Mouse (Mus musculus): Measurements from ENCODE around the gene E130116L18Rik. TPM values are rescaled to one million over a fixed set of nuclear protein-coding genes. Genes with fewer than 3 reads are reported as not detected.
A peak's percentile ranks its signal among the peaks of the same experiment; 100 is the strongest.
"Not testable (repeated sequence)": the region's sequence is repeated elsewhere in the genome, so short reads cannot be mapped to it uniquely, and the experiment has no call there.

E130116L18Rik gene
- polyA plus RNA-seq, 1 experiment from 2014 or later = not detected

- Histone ChIP-seq H3K27me3 (ENCODE audit: control insufficient read depth, insufficient read depth, low read length) (no peaks in the 10 kb centered on the region), H3K27ac (replicated peaks; ENCODE audit: low read depth, low read length) (no peak overlapping the region), H3K4me2 (ENCODE audit: low read depth, severe bottlenecking) (no peak overlapping the region), H3K36me3 (ENCODE audit: control insufficient read depth, insufficient read depth, low read length) (peaks cover 2% of the 10 kb centered on the region; the same call in 1 of the 2 replicates), H3K4me1 (ENCODE audit: control insufficient read depth, insufficient read depth, low read length) (no peaks in the 10 kb centered on the region), H3K9me3 (ENCODE audit: control insufficient read depth, low read length) (no peaks in the 10 kb centered on the region), H3K9ac (ENCODE audit: low read length) (no peak overlapping the region), H3K4me3 (ENCODE audit: low read depth, low read length) (no peak overlapping the region)
- ATAC-seq (ENCODE audit: insufficient number of reproducible peaks, low FRiP score, low TSS enrichment, low read depth) (no peak), DNase-seq (ENCODE audit: low spot score) (no peak)
- 92% methylated on average over 3 of the region's 3 CpGs for WGBS
These were observed 24.1 kb upstream of the E130116L18Rik start for GRCm38 (mm10) chr5:25247036-25247435.

- Histone ChIP-seq H3K27ac (replicated peaks; ENCODE audit: low read depth, low read length) (no peak overlapping the region), H3K36me3 (ENCODE audit: control insufficient read depth, insufficient read depth, low read length) (no peaks in the 10 kb centered on the region), H3K4me1 (ENCODE audit: control insufficient read depth, insufficient read depth, low read length) (no peaks in the 10 kb centered on the region), H3K9ac (ENCODE audit: low read length) (no peak overlapping the region), H3K9me3 (ENCODE audit: control insufficient read depth, low read length) (no peaks in the 10 kb centered on the region), H3K4me3 (ENCODE audit: low read depth, low read length) (no peak overlapping the region), H3K27me3 (ENCODE audit: control insufficient read depth, insufficient read depth, low read length) (no peaks in the 10 kb centered on the region), H3K4me2 (ENCODE audit: low read depth, severe bottlenecking) (no peak overlapping the region)
- ATAC-seq (ENCODE audit: insufficient number of reproducible peaks, low FRiP score, low TSS enrichment, low read depth) = no peak
- 79% methylated on average over 1 of the region's 1 CpGs for WGBS
- DNase-seq (ENCODE audit: low spot score) = no peak
These were observed 23.5 kb upstream of the E130116L18Rik start for GRCm38 (mm10) chr5:25246473-25246865.

GRCm38 (mm10) chr5:25245806-25246472 lies 23.0 kb upstream of the E130116L18Rik start:
- Histone ChIP-seq H3K4me2 (ENCODE audit: low read depth, severe bottlenecking) (no peak overlapping the region), H3K27me3 (ENCODE audit: control insufficient read depth, insufficient read depth, low read length) (no peaks in the 10 kb centered on the region), H3K9ac (ENCODE audit: low read length) (no peak overlapping the region), H3K36me3 (ENCODE audit: control insufficient read depth, insufficient read depth, low read length) (no peaks in the 10 kb centered on the region), H3K4me1 (ENCODE audit: control insufficient read depth, insufficient read depth, low read length) (no peaks in the 10 kb centered on the region), H3K4me3 (ENCODE audit: low read depth, low read length) (no peak overlapping the region), H3K27ac (replicated peaks; ENCODE audit: low read depth, low read length) (no peak overlapping the region), H3K9me3 (ENCODE audit: control insufficient read depth, low read length) (no peaks in the 10 kb centered on the region)
- ATAC-seq (ENCODE audit: insufficient number of reproducible peaks, low FRiP score, low TSS enrichment, low read depth) (no peak), DNase-seq (ENCODE audit: low spot score) (no peak)
- WGBS = 87% methylated on average over 10 of the region's 10 CpGs

- H3K4me1 ChIP-seq (ENCODE audit: control insufficient read depth, insufficient read depth, low read length) = no peaks in the 10 kb centered on the region
- 85% methylated on average over 6 of the region's 6 CpGs for WGBS
- H3K9me3 ChIP-seq (ENCODE audit: control insufficient read depth, low read length) = no peaks in the 10 kb centered on the region
- H3K36me3 ChIP-seq (ENCODE audit: control insufficient read depth, insufficient read depth, low read length) = no peaks in the 10 kb centered on the region
- H3K27ac ChIP-seq (replicated peaks; ENCODE audit: low read depth, low read length) = no peak overlapping the region
- no peak for ATAC-seq (ENCODE audit: insufficient number of reproducible peaks, low FRiP score, low TSS enrichment, low read depth)
- H3K4me2 ChIP-seq (ENCODE audit: low read depth, severe bottlenecking) = no peak overlapping the region
- DNase-seq (ENCODE audit: low spot score) = no peak
- no peak overlapping the region for H3K4me3 ChIP-seq (ENCODE audit: low read depth, low read length)
- no peak overlapping the region for H3K9ac ChIP-seq (ENCODE audit: low read length)
- H3K27me3 ChIP-seq (ENCODE audit: control insufficient read depth, insufficient read depth, low read length) = no peaks in the 10 kb centered on the region
These were observed 20.1 kb upstream of the E130116L18Rik start for GRCm38 (mm10) chr5:25243101-25243500.

GRCm38 (mm10) chr5:25224377-25224776 lies 1.4 kb upstream of the E130116L18Rik start:
- not testable (repeated sequence) for H3K27me3 ChIP-seq (ENCODE audit: control insufficient read depth, insufficient read depth, low read length); H3K36me3 ChIP-seq (ENCODE audit: control insufficient read depth, insufficient read depth, low read length); H3K9ac ChIP-seq (ENCODE audit: low read length); ATAC-seq (ENCODE audit: insufficient number of reproducible peaks, low FRiP score, low TSS enrichment, low read depth); H3K4me1 ChIP-seq (ENCODE audit: control insufficient read depth, insufficient read depth, low read length); H3K27ac ChIP-seq (replicated peaks; ENCODE audit: low read depth, low read length); H3K4me2 ChIP-seq (ENCODE audit: low read depth, severe bottlenecking); DNase-seq (ENCODE audit: low spot score); H3K4me3 ChIP-seq (ENCODE audit: low read depth, low read length); H3K9me3 ChIP-seq (ENCODE audit: control insufficient read depth, low read length)
- WGBS = 90% methylated on average over 1 of the region's 1 CpGs

- no peaks in the 10 kb centered on the region for H3K9me3 ChIP-seq (ENCODE audit: control insufficient read depth, low read length)
- no peaks in the 10 kb centered on the region for H3K4me1 ChIP-seq (ENCODE audit: control insufficient read depth, insufficient read depth, low read length)
- H3K36me3 ChIP-seq (ENCODE audit: control insufficient read depth, insufficient read depth, low read length) = no peaks in the 10 kb centered on the region; the same call in 1 of the 2 replicates
- H3K4me3 ChIP-seq (ENCODE audit: low read depth, low read length) = peak within 1 kb of the TSS; percentile 57
- H3K27ac ChIP-seq (replicated peaks; ENCODE audit: low read depth, low read length) = 0 out of 2 replicates have a peak within 1 kb of the TSS, but pooled peaks have one; percentile 36
- no peak for ATAC-seq (ENCODE audit: insufficient number of reproducible peaks, low FRiP score, low TSS enrichment, low read depth)
- H3K9ac ChIP-seq (ENCODE audit: low read length) = peak within 1 kb of the TSS; percentile 87
- 87% methylated on average over 3 of the region's 3 CpGs for WGBS
- H3K4me2 ChIP-seq (ENCODE audit: low read depth, severe bottlenecking) = peak within 1 kb of the TSS; percentile 64
- no peak for DNase-seq (ENCODE audit: low spot score)
- H3K27me3 ChIP-seq (ENCODE audit: control insufficient read depth, insufficient read depth, low read length) = no peaks in the 10 kb centered on the region
These were observed 1.3 kb downstream of the E130116L18Rik start, which contains the start of gene Galnt11 for GRCm38 (mm10) chr5:25221604-25222003. Galnt11 (plus strand) TSS chr5:25221904.

- Histone ChIP-seq H3K9ac (ENCODE audit: low read length) (no peak overlapping the region), H3K9me3 (ENCODE audit: control insufficient read depth, low read length) (no peaks in the 10 kb centered on the region), H3K4me2 (ENCODE audit: low read depth, severe bottlenecking) (no peak overlapping the region), H3K27ac (replicated peaks; ENCODE audit: low read depth, low read length) (no peak overlapping the region), H3K27me3 (ENCODE audit: control insufficient read depth, insufficient read depth, low read length) (no peaks in the 10 kb centered on the region), H3K36me3 (ENCODE audit: control insufficient read depth, insufficient read depth, low read length) (no peaks in the 10 kb centered on the region), H3K4me3 (ENCODE audit: low read depth, low read length) (no peak overlapping the region), H3K4me1 (ENCODE audit: control insufficient read depth, insufficient read depth, low read length) (no peaks in the 10 kb centered on the region)
- WGBS = 83% methylated on average over 6 of the region's 6 CpGs
- DNase-seq (ENCODE audit: low spot score) = no peak
- ATAC-seq (ENCODE audit: insufficient number of reproducible peaks, low FRiP score, low TSS enrichment, low read depth) = no peak
These were observed 7.9 kb downstream of the E130116L18Rik start for GRCm38 (mm10) chr5:25215006-25215405.

- not testable (repeated sequence) for H3K4me1 ChIP-seq (ENCODE audit: control insufficient read depth, insufficient read depth, low read length); H3K27me3 ChIP-seq (ENCODE audit: control insufficient read depth, insufficient read depth, low read length)
These were observed 9.7 kb downstream of the E130116L18Rik start for GRCm38 (mm10) chr5:25213216-25213615.

GRCm38 (mm10) chr5:25211872-25212271 lies 11.1 kb downstream of the E130116L18Rik start:
- Histone ChIP-seq H3K4me3 (ENCODE audit: low read depth, low read length) (no peak overlapping the region), H3K9me3 (ENCODE audit: control insufficient read depth, low read length) (no peaks in the 10 kb centered on the region), H3K4me1 (ENCODE audit: control insufficient read depth, insufficient read depth, low read length) (no peaks in the 10 kb centered on the region), H3K36me3 (ENCODE audit: control insufficient read depth, insufficient read depth, low read length) (no peaks in the 10 kb centered on the region), H3K4me2 (ENCODE audit: low read depth, severe bottlenecking) (no peak overlapping the region), H3K9ac (ENCODE audit: low read length) (no peak overlapping the region), H3K27me3 (ENCODE audit: control insufficient read depth, insufficient read depth, low read length) (no peaks in the 10 kb centered on the region), H3K27ac (replicated peaks; ENCODE audit: low read depth, low read length) (no peak overlapping the region)
- DNase-seq (ENCODE audit: low spot score) (no peak), ATAC-seq (ENCODE audit: insufficient number of reproducible peaks, low FRiP score, low TSS enrichment, low read depth) (no peak)
- 50% methylated on average over 1 of the region's 1 CpGs for WGBS

More at GRCm38 (mm10) chr5:25213216-25213615, 9.7 kb downstream of the E130116L18Rik start:
- H3K9ac ChIP-seq (ENCODE audit: low read length); H3K36me3 ChIP-seq (ENCODE audit: control insufficient read depth, insufficient read depth, low read length); DNase-seq (ENCODE audit: low spot score); ATAC-seq (ENCODE audit: insufficient number of reproducible peaks, low FRiP score, low TSS enrichment, low read depth); H3K27ac ChIP-seq (replicated peaks; ENCODE audit: low read depth, low read length); H3K4me3 ChIP-seq (ENCODE audit: low read depth, low read length); H3K4me2 ChIP-seq (ENCODE audit: low read depth, severe bottlenecking); H3K9me3 ChIP-seq (ENCODE audit: control insufficient read depth, low read length): not testable (repeated sequence)

Measured in limb, embryonic 11.5 days (tissue).